Mouse (Mus musculus) myocyte (in vitro differentiated cells): Measurements from ENCODE around the gene Skp2. TPM values are rescaled to one million over a fixed set of nuclear protein-coding genes. Genes with fewer than 3 reads are reported as not detected.
A peak's percentile ranks its signal among the peaks of the same experiment; 100 is the strongest.

ENCODE experiments used
- H3K27me3 ChIP-seq: one replicate; pipeline ENCODE4 v1.6.1; 2011; ENCODE audit not compliant: control insufficient read depth, insufficient read depth, insufficient read length
- H3K36me3 ChIP-seq: one replicate; pipeline ENCODE4 v1.6.1; 2011; ENCODE audit not compliant: control insufficient read depth, insufficient read depth
- H3K4me2 ChIP-seq: one replicate; pipeline ENCODE4 v1.6.1; 2011; ENCODE audit warnings: low read depth, control low read depth
- H3K4me3 ChIP-seq: one replicate; pipeline ENCODE4 v1.5.1; 2011; ENCODE audit warnings: mild to moderate bottlenecking, control low read depth, moderate library complexity
- H3K79me2 ChIP-seq: one replicate; pipeline ENCODE4 v1.6.1; 2011; ENCODE audit not compliant: control insufficient read depth, insufficient read depth
- H3ac ChIP-seq: one replicate; pipeline ENCODE4 v1.6.1; 2011; ENCODE audit not compliant: control insufficient read depth, insufficient read length
- CEBPB ChIP-seq: IDR thresholded peaks from 2 replicates; pipeline ENCODE4 v1.6.1; 2011; ENCODE audit warnings: mild to moderate bottlenecking, moderate library complexity; ENCODE audit not compliant: poor library complexity, insufficient read depth, severe bottlenecking
- E2F4 ChIP-seq: IDR thresholded peaks from one replicate; pipeline ENCODE4 v1.6.1; 2011; ENCODE audit warnings: mild to moderate bottlenecking, control low read depth, moderate library complexity; ENCODE audit not compliant: insufficient read depth
- MAX ChIP-seq: IDR thresholded peaks from one replicate; pipeline ENCODE4 v1.6.1; 2011; ENCODE audit warnings: low read depth, mild to moderate bottlenecking, control low read depth
- MYOD1 ChIP-seq, 3 experiments: IDR thresholded peaks; one replicate each; pipeline ENCODE4 v1.6.1; 2011; ENCODE audit warnings: control low read depth in 2 of 3, low read depth in 2 of 3, mild to moderate bottlenecking in 2 of 3, moderate library complexity in 1 of 3; ENCODE audit not compliant: insufficient read length in 2 of 3, control insufficient read depth in 1 of 3
- MYOG ChIP-seq, 3 experiments: IDR thresholded peaks; one replicate each; pipeline ENCODE4 v1.6.1; 2011; ENCODE audit warnings: control low read depth in 2 of 3, low read depth in 2 of 3, mild to moderate bottlenecking in 2 of 3; ENCODE audit not compliant: insufficient read length in 2 of 3, control insufficient read depth in 1 of 3, insufficient read depth in 1 of 3
- POLR2A ChIP-seq: IDR thresholded peaks from one replicate; pipeline ENCODE4 v1.6.1; 2011; ENCODE audit warnings: low read depth, mild to moderate bottlenecking, control low read depth, moderate library complexity; ENCODE audit not compliant: insufficient read length
- POLR2AphosphoS2 ChIP-seq: IDR thresholded peaks from one replicate; pipeline ENCODE4 v1.6.1; 2011; ENCODE audit warnings: low read depth, control low read depth; ENCODE audit not compliant: insufficient read length
- REST ChIP-seq: IDR thresholded peaks from one replicate; pipeline ENCODE4 v1.6.1; 2011; ENCODE audit warnings: mild to moderate bottlenecking, control low read depth, moderate library complexity; ENCODE audit not compliant: insufficient read depth, insufficient read length
- SRF ChIP-seq: IDR thresholded peaks from one replicate; pipeline ENCODE4 v1.6.1; 2011; ENCODE audit warnings: low read depth; ENCODE audit not compliant: control insufficient read depth, insufficient read length
- TCF12 ChIP-seq: IDR thresholded peaks from one replicate; pipeline ENCODE4 v1.6.1; 2011; ENCODE audit warnings: mild to moderate bottlenecking, control low read depth; ENCODE audit not compliant: poor library complexity, insufficient read depth, severe bottlenecking
- TCF3 ChIP-seq: IDR thresholded peaks from one replicate; pipeline ENCODE4 v1.6.1; 2011; ENCODE audit warnings: low read depth, control low read depth; ENCODE audit not compliant: insufficient read length
- USF1 ChIP-seq: IDR thresholded peaks from one replicate; pipeline ENCODE4 v1.6.1; 2011; ENCODE audit warnings: low read depth, mild to moderate bottlenecking, control low read depth, moderate library complexity
- polyA plus RNA-seq: library from polyadenylated mRNA; unstranded; fragments of >200 nt; fragmentation: generic; extraction: Trizol; gene quantifications from one replicate; pipeline ENCODE4 v1.2.1, GENCODE M21; 2012; ENCODE audit warnings: missing spikeins

The Skp2 gene
- polyA plus RNA-seq, 1 experiment: 5.0 TPM

DNA sequence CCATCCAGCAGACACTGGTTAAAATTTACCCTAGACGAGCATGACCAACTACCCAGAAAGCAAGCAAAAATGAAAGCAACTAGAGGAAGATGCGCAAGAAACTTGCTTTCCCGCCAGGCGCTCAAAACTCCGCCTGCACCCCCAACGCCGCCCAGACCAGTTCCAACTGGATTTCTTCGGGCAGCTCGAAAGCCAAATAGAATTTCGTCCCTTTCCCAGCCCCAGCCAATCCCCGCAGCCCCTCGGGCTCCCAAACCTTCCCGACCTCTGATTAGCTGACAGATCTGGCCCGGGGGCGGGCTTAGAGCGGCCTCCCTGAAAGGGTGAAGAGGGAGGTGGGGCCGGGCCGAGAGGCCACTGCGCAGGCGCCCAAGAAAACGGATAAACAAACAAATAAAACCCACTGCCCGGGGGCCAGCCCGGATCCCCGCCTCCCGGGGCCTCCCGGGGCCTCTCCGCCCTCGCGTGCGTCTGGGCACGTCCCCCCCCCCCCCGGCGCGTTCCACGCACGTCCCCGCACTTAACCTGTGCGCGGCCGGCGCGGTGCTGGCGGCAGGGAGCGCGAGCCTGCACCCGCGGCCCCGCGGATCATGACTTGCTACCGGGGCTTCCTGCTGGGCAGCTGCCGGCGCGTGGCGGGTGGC, 84.2 kb downstream of the Skp2 start, which contains the start of gene Nadk2:
Nadk2 (plus strand) TSS at position 349 of the 644 bp plus-strand sequence.
- Histone ChIP-seq H3K27me3 (no peaks in the 10 kb centered on the region), H3K36me3 (no peaks in the 10 kb centered on the region), H3K79me2 (no peaks in the 10 kb centered on the region), H3K4me3 (peak within 1 kb of the TSS; percentile 58), H3ac (peak within 1 kb of the TSS; percentile 58), H3K4me2 (peak within 1 kb of the TSS; percentile 100)
- no peak for TF ChIP-seq TCF12
- TF ChIP-seq POLR2A: peak; percentile 59
- peak; percentile 93 for TF ChIP-seq E2F4
- TF ChIP-seq TCF3: no peak
- TF ChIP-seq MAX: no peak
- TF ChIP-seq CEBPB: no peak
- TF ChIP-seq SRF: no peak
- peak in 1 of 3 experiments; percentile 42 for TF ChIP-seq MYOD1 (IDR thresholded peaks at IDR 0.05; ENCODE audit: control insufficient read depth in 1 of 3, insufficient read length in 2 of 3, low read depth in 2 of 3)
- TF ChIP-seq POLR2AphosphoS2: no peak
- no peak for TF ChIP-seq USF1
- TF ChIP-seq MYOG (IDR thresholded peaks at IDR 0.05; ENCODE audit: control insufficient read depth in 1 of 3, insufficient read depth in 1 of 3, insufficient read length in 2 of 3, low read depth in 2 of 3): peak in 1 of 3 experiments; percentile 44
- no peak for TF ChIP-seq REST

- peak overlapping the region; percentile 58 for H3K4me3 ChIP-seq
- no peaks in the 10 kb centered on the region for H3K79me2 ChIP-seq
- no peak overlapping the region for H3ac ChIP-seq
- no peaks in the 10 kb centered on the region for H3K36me3 ChIP-seq
- TF ChIP-seq CEBPB (no peak), POLR2AphosphoS2 (no peak), REST (no peak), TCF3 (no peak), E2F4 (no peak), MYOG (IDR thresholded peaks at IDR 0.05; ENCODE audit: control insufficient read depth in 1 of 3, insufficient read depth in 1 of 3, insufficient read length in 2 of 3, low read depth in 2 of 3) (no peak), SRF (no peak), TCF12 (no peak), POLR2A (no peak), USF1 (no peak), MYOD1 (IDR thresholded peaks at IDR 0.05; ENCODE audit: control insufficient read depth in 1 of 3, insufficient read length in 2 of 3, low read depth in 2 of 3) (no peak), MAX (no peak)
- peak overlapping the region; percentile 100 for H3K4me2 ChIP-seq
- H3K27me3 ChIP-seq: no peaks in the 10 kb centered on the region
Measured at GRCm38 (mm10) chr15:9070353-9070752, 84.9 kb downstream of the Skp2 start.

GRCm38 (mm10) chr15:9068881-9069280, 86.3 kb downstream of the Skp2 start:
- Histone ChIP-seq H3K4me2 (no peak overlapping the region), H3K27me3 (no peaks in the 10 kb centered on the region), H3K36me3 (no peaks in the 10 kb centered on the region), H3K79me2 (no peaks in the 10 kb centered on the region), H3ac (no peak overlapping the region), H3K4me3 (no peak overlapping the region)
- TF ChIP-seq MYOG (IDR thresholded peaks at IDR 0.05; ENCODE audit: control insufficient read depth in 1 of 3, insufficient read depth in 1 of 3, insufficient read length in 2 of 3, low read depth in 2 of 3): no peak

Other genes with a start within 250 kb of the Skp2 start
- not detected for gene Ranbp3l, start 187.5 kb downstream of the Skp2 start, polyA plus RNA-seq
- 6.3 TPM for gene Nadk2, start 84.2 kb downstream of the Skp2 start, polyA plus RNA-seq
- 4.7 TPM for gene Lmbrd2, start 14.9 kb downstream of the Skp2 start, polyA plus RNA-seq
- not detected for gene Ugt3a1, start 121.5 kb upstream of the Skp2 start, polyA plus RNA-seq
- not detected for gene Ugt3a2, start 180.1 kb upstream of the Skp2 start, polyA plus RNA-seq